Mouse (Mus musculus) hindbrain, embryonic 11.5 days (tissue): ENCODE results near the gene Mgat2. TPM values are rescaled to one million over a fixed set of nuclear protein-coding genes. Genes with fewer than 3 reads are reported as not detected.

Experiments used
- ATAC-seq: fragments of 200-750 bp; cut with Nextera tagmentation; 2 replicates; pipeline ENCODE4 v1.8.0; 2017; ENCODE audit warnings: mild to moderate bottlenecking, moderate TSS enrichment, moderate library complexity; ENCODE audit not compliant: low FRiP score
- DNase-seq: peaks from one replicate; pipeline ENCODE4 v3.0.0-alpha.2; 2015; ENCODE audit warnings: low spot score
- H3K27ac ChIP-seq: fragments of 300-500 bp; sonication (generic); 2 replicates; pipeline ENCODE4 v1.5.1; 2014; ENCODE audit warnings: mild to moderate bottlenecking, low read depth, low read length
- H3K27me3 ChIP-seq: fragments of 300-500 bp; sonication (generic); 2 replicates; pipeline ENCODE4 v1.6.1; 2014; ENCODE audit warnings: mild to moderate bottlenecking, low read length, moderate library complexity, mixed read lengths; ENCODE audit not compliant: control insufficient read depth, insufficient read depth
- H3K36me3 ChIP-seq: fragments of 300-500 bp; sonication (generic); 2 replicates; pipeline ENCODE4 v1.6.1; 2014; ENCODE audit warnings: mild to moderate bottlenecking, low read length, moderate library complexity, mixed read lengths; ENCODE audit not compliant: control insufficient read depth, insufficient read depth
- H3K4me1 ChIP-seq: fragments of 300-500 bp; sonication (generic); replicated peaks from 2 replicates; pipeline ENCODE4 v1.6.1; 2014; ENCODE audit warnings: low read length, mixed read lengths; ENCODE audit not compliant: control insufficient read depth, insufficient read depth
- H3K4me2 ChIP-seq: fragments of 300-500 bp; sonication (generic); replicated peaks from 2 replicates; pipeline ENCODE4 v1.6.1; 2014; ENCODE audit warnings: mild to moderate bottlenecking, low read depth, low read length
- H3K4me3 ChIP-seq: fragments of 300-500 bp; sonication (generic); 2 replicates; pipeline ENCODE4 v1.5.1; 2014; ENCODE audit warnings: low read depth, low read length
- H3K9ac ChIP-seq: fragments of 300-500 bp; sonication (generic); 2 replicates; pipeline ENCODE4 v1.6.1; 2014; ENCODE audit warnings: low read depth, low read length
- H3K9me3 ChIP-seq: fragments of 300-500 bp; sonication (generic); 2 replicates; pipeline ENCODE4 v1.6.1; 2016; ENCODE audit warnings: low read length; ENCODE audit not compliant: control insufficient read depth
- WGBS: fragments of 180-500 bp; shearing (Covaris S2); extraction: QIAGEN DNeasy Blood & Tissue Kit; methylation state at CpG from one replicate; pipeline ENCODE4 v1.1.7; 2014; 5-methylcytosine and 5-hydroxymethylcytosine counted together
- polyA plus RNA-seq: library from polyadenylated mRNA; unstranded; fragments of >200 nt; fragmentation: Nextera tagmentation; extraction: Ambion mirVana; gene quantifications from 2 replicates; pipeline ENCODE4 v1.2.1, GENCODE M21; 2014

Gene Mgat2
- polyA plus RNA-seq, 1 experiment from 2014 or later, result 35.9 TPM

DNA sequence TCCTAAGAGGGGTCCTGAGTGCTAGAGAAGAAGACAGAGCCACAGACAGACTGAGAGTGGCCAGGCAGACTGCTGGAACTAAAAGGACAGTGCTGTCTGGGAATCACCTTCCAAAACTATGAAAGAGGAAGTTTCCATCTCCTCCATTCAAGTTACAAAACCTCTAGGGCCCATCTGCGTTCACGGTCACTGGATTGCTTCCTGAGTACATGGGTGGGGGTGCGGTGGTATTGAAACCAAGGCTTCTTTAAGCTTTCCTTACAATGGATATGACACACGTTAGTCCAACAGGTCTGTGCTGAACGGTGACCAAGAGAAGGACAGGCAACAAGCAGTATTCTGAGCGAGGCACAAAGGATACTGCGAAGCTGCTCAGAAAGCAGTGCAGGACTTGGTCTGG is 30.4 kb downstream of the Mgat2 start:
- Histone ChIP-seq H3K27me3 (no peaks in the 10 kb centered on the region), H3K27ac (no peak overlapping the region), H3K4me3 (no peak overlapping the region), H3K4me1 (no peaks in the 10 kb centered on the region), H3K4me2 (no peak overlapping the region), H3K9ac (no peak overlapping the region), H3K36me3 (no peaks in the 10 kb centered on the region), H3K9me3 (no peaks in the 10 kb centered on the region)
- WGBS, result 96% methylated on average over 7 of the region's 7 CpGs
- ATAC-seq, result no peak
- no peak for DNase-seq

DNA sequence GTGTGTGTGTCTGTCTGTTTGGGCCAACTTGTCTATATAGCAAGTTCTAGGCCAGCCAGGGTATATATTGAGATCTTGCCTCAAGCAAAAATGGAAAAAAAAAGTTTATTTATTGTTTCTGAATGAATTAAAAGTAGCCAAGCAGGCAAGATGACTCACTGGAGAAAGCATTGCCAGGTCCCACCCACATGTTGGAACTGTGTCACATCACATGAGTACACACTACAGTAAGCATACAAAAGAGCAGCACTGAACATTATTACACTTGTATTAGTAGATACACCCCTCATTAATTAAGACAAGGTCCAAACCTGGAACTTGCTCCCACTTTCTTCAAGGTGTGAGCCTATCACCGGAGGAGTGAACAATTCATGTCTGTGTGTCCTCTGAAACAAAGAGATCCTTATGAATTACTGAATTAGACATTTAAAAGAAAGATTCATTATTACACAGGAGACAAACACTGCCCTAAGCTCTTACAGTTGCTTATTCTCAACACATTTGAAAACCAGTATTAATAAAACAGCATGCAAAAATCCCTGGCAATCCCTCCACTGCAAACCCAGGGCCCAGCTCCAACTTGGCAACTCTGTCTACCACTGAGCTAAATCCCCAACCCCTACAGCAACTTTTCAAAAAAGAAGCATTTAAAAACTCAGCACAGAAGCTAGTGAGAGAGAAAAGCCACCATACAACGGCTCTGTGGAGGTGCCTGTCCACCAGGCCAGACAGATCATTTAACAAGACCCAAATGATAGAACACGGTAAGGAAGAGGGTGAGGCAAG is 31.2 kb downstream of the Mgat2 start:
- Histone ChIP-seq H3K9ac (no peak overlapping the region), H3K27me3 (no peaks in the 10 kb centered on the region), H3K27ac (no peak overlapping the region), H3K4me1 (no peaks in the 10 kb centered on the region), H3K9me3 (no peaks in the 10 kb centered on the region), H3K36me3 (no peaks in the 10 kb centered on the region), H3K4me3 (no peak overlapping the region), H3K4me2 (no peak overlapping the region)
- WGBS, result 95% methylated on average over 3 of the region's 3 CpGs
- DNase-seq, result no peak
- ATAC-seq, result no peak

DNA sequence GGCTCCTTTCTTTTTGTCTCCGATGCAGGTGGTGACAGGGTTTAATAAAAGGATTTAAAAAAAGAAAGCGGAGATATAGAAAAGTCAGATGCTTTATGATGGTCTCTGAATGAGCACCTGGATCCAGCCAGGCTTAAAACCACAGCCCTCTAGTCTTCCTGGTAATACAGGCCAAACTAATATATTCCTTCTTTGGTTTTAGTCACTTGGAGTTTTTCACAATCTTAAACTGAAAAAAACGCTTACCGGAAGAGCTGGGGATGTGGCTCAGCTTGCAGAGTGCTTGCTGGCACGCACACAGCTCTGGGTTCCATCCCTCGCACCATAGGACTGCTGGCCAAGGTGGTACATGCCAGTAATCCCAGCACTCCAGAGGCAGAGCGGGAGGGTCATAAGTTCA is 32.6 kb downstream of the Mgat2 start:
- Histone ChIP-seq H3K4me2 (no peak overlapping the region), H3K36me3 (no peaks in the 10 kb centered on the region), H3K4me1 (no peaks in the 10 kb centered on the region), H3K4me3 (no peak overlapping the region), H3K27ac (no peak overlapping the region), H3K9ac (no peak overlapping the region), H3K27me3 (no peaks in the 10 kb centered on the region), H3K9me3 (no peaks in the 10 kb centered on the region)
- DNase-seq, result no peak
- WGBS, result 97% methylated on average over 7 of the region's 7 CpGs
- ATAC-seq, result no peak

DNA sequence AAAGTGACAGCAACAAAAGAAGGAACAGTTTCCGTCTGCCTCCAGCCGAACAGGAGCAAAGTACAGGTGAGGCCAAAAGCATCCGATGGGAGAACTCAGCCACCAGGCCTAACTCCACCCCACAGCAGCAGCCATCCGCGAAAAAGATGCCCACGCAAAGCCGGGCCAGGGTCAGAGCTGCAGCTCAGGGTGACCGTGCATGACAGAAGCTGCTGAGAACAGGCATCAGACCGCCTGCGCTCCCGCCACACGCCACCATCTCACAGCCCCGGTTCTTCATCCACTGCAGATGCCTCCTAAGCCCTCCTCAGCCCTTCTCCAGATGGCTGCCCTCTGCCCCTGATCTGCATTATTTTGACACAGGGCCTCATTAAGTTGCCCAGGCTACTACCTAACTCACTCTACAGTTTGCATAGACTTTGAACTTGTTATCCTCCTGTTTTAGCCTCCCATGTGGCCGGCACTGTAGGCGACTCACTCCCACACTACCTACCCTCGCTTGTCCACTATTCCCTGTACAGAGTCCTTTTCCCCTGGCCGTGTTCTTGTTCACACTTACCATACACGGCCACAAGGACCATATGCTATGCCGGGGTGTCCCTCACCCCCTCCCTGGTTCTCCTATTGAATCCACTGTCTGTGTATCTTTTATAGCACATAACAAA is 36.8 kb downstream of the Mgat2 start:
- H3K9ac ChIP-seq, result no peak overlapping the region
- 90% methylated on average over 19 of the region's 19 CpGs for WGBS
- H3K4me2 ChIP-seq, result no peak overlapping the region
- H3K36me3 ChIP-seq, result no peaks in the 10 kb centered on the region
- ATAC-seq (no peak), DNase-seq (no peak)
- H3K9me3 ChIP-seq, result no peaks in the 10 kb centered on the region
- H3K27ac ChIP-seq, result no peak overlapping the region
- no peaks in the 10 kb centered on the region for H3K27me3 ChIP-seq
- H3K4me3 ChIP-seq, result no peak overlapping the region
- H3K4me1 ChIP-seq, result no peaks in the 10 kb centered on the region

DNA sequence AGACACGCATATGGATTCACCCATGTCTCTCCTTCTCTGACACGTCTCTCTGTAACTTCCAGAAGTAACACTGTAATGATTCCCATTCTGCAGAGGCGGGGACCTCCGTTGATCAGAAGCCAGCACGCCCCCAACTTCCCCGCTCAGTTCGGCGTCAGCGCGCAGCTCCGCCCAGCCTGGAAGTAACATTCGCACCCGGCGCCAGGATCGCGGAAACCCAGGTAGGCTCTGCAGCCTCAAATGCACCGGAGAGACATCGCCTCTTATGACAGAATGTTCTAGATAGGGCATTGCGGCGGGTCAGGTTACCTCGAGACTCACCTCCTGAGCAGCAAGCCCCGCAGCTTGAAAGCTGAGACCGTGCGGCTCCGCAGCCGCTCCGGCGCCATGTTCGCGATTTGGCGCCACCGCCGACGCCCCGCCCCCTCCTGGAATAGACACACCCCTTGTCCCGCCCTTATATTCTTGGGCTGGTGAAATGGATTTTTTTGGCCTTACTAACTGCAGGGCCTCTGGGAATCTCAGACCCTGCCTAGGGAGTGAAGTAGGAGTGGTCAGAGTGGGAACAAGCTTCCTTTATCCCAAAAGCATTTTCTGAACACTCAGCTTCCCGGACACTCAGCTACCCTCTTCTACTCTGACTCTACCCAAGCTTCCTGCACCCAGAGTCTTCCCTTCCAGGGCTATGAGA is 44.0 kb downstream of the Mgat2 start, which contains the start of gene Pole2:
TSS of gene Pole2 (minus strand) at position 420 of the 691 bp plus-strand sequence.
- H3K9me3 ChIP-seq, result no peaks in the 10 kb centered on the region
- no peaks in the 10 kb centered on the region for H3K36me3 ChIP-seq
- WGBS, result under 1% methylated on average over 32 of the region's 37 CpGs
- peak within 1 kb of the TSS; percentile 58 for H3K9ac ChIP-seq
- DNase-seq (peak; percentile 88), ATAC-seq (peak; percentile 94)
- peak within 1 kb of the TSS; percentile 56 for H3K4me3 ChIP-seq
- H3K4me1 ChIP-seq, result no peaks in the 10 kb centered on the region
- H3K4me2 ChIP-seq, result peak within 1 kb of the TSS; percentile 43
- H3K27me3 ChIP-seq, result no peaks in the 10 kb centered on the region
- no peak within 1 kb of the TSS for H3K27ac ChIP-seq

DNA sequence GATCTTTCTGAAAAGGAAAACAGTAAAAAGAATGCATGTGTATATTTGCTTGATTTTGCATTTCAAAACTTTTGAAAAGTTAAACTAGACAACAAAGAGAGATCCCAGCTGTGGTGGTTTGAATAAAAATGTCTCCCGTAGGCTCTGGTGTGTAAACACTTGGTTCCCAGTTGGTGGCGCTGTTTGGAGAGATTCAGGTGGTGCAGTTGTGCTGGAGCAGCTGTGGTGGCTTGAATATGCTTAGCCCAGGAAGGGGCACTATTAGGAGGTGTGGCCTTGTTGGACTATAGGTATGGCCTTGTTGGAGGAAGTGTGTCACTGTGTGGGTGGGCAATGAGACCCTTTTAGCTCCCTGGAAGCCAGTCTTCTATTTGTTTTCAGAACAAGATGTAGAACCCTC is 45.3 kb downstream of the Mgat2 start:
- Histone ChIP-seq H3K4me1 (no peaks in the 10 kb centered on the region), H3K9me3 (no peaks in the 10 kb centered on the region), H3K4me3 (no peak overlapping the region), H3K27ac (no peak overlapping the region), H3K36me3 (no peaks in the 10 kb centered on the region), H3K27me3 (no peaks in the 10 kb centered on the region), H3K9ac (no peak overlapping the region), H3K4me2 (no peak overlapping the region)
- ATAC-seq (no peak), DNase-seq (no peak)
- WGBS, result 69% methylated on average over 2 of the region's 2 CpGs

DNA sequence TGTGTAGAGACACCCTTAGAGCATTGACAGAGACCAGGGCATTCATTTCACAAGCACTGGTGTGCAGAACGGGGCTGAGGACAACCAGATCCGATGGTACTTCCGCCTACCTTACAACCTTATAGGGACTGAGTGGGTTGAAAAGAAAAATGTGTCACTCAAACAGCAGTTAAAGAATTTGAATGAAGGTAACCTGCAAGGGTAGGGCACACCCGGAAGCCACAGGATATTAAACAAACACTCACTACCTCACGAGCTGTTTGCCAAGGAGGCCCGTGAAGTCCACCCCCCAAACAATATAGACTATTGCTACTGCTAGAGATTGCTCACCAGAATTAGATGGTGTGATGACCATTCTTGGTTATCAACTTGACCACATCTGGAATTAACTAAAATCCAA is 51.8 kb downstream of the Mgat2 start:
- 84% methylated on average over 6 of the region's 6 CpGs for WGBS
- Histone ChIP-seq H3K9ac (no peak overlapping the region), H3K4me3 (no peak overlapping the region), H3K27me3 (no peaks in the 10 kb centered on the region), H3K4me1 (no peaks in the 10 kb centered on the region), H3K4me2 (no peak overlapping the region), H3K9me3 (no peaks in the 10 kb centered on the region), H3K36me3 (no peaks in the 10 kb centered on the region), H3K27ac (no peak overlapping the region)
- DNase-seq (no peak), ATAC-seq (no peak)
